Mouse (Mus musculus) limb, embryonic 14.5 days (tissue): ENCODE results near the gene Mef2c. TPM values are rescaled to one million over a fixed set of nuclear protein-coding genes. Genes with fewer than 3 reads are reported as not detected.
A peak's percentile ranks its signal among the peaks of the same experiment; 100 is the strongest.

Experiments used
- ATAC-seq: fragments of 200-750 bp; cut with Nextera tagmentation; 2 replicates; pipeline ENCODE4 v1.8.0; 2017; ENCODE audit warnings: low read depth, moderate number of reproducible peaks, moderate TSS enrichment; ENCODE audit not compliant: low FRiP score
- DNase-seq: peaks from one replicate; pipeline ENCODE4 v3.0.0-alpha.2; 2015; ENCODE audit warnings: low spot score
- H3K27ac ChIP-seq: fragments of 300-500 bp; sonication (generic); replicated peaks from 2 replicates; pipeline ENCODE4 v1.5.1; 2014; ENCODE audit warnings: low read depth, mild to moderate bottlenecking, low read length, moderate library complexity, mixed read lengths
- H3K27me3 ChIP-seq: fragments of 300-500 bp; sonication (generic); 2 replicates; pipeline ENCODE4 v1.6.1; 2014; ENCODE audit warnings: low read length, mixed read lengths; ENCODE audit not compliant: control insufficient read depth, insufficient read depth
- H3K36me3 ChIP-seq: fragments of 300-500 bp; sonication (generic); 2 replicates; pipeline ENCODE4 v1.6.1; 2014; ENCODE audit warnings: mild to moderate bottlenecking, low read length, moderate library complexity, mixed read lengths; ENCODE audit not compliant: control insufficient read depth, insufficient read depth
- H3K4me1 ChIP-seq: fragments of 300-500 bp; sonication (generic); 2 replicates; pipeline ENCODE4 v1.6.1; 2014; ENCODE audit warnings: antibody characterized with exemption, low read length, mixed read lengths; ENCODE audit not compliant: control insufficient read depth, insufficient read depth
- H3K4me2 ChIP-seq: fragments of 300-500 bp; sonication (generic); replicated peaks from 2 replicates; pipeline ENCODE4 v1.6.1; 2014; ENCODE audit warnings: low read depth, mild to moderate bottlenecking, low read length, moderate library complexity; ENCODE audit not compliant: severe bottlenecking
- H3K4me3 ChIP-seq: fragments of 300-500 bp; sonication (generic); replicated peaks from 2 replicates; pipeline ENCODE4 v1.5.1; 2014; ENCODE audit warnings: low read length
- H3K9ac ChIP-seq: fragments of 300-500 bp; sonication (generic); 2 replicates; pipeline ENCODE4 v1.6.1; 2014; ENCODE audit warnings: mild to moderate bottlenecking, low read depth, low read length, moderate library complexity; ENCODE audit not compliant: severe bottlenecking
- H3K9me3 ChIP-seq: fragments of 300-500 bp; sonication (generic); 2 replicates; pipeline ENCODE4 v1.6.1; 2016; ENCODE audit warnings: low read length; ENCODE audit not compliant: control insufficient read depth
- POLR2A ChIP-seq: fragments of 200-500 bp; IDR thresholded peaks from 2 replicates; pipeline ENCODE4 v1.8.0; 2012; ENCODE audit warnings: inconsistent platforms, mild to moderate bottlenecking, moderate library complexity, borderline replicate concordance; ENCODE audit not compliant: insufficient read depth, insufficient read length; ENCODE audit errors: extremely low read depth
- WGBS: fragments of 180-500 bp; shearing (Covaris S2); extraction: QIAGEN DNeasy Blood & Tissue Kit; methylation state at CpG from one replicate; pipeline ENCODE4 v1.1.7; 2014; 5-methylcytosine and 5-hydroxymethylcytosine counted together
- polyA plus RNA-seq, 2 experiments: library from polyadenylated mRNA; depleted of rRNA in 1 of 2; stranded (reverse) in 1 of 2; unstranded in 1 of 2; fragments of >200 nt; fragmentation: Nextera tagmentation in 1 of 2; extraction: Ambion mirVana in 1 of 2; gene quantifications; 2 replicates each; pipeline versions ENCODE4 v1.2.1 to v1.2.3; 2012 to 2014

Mef2c gene
- polyA plus RNA-seq, 2 experiments = 50.0 to 158 TPM

DNA sequence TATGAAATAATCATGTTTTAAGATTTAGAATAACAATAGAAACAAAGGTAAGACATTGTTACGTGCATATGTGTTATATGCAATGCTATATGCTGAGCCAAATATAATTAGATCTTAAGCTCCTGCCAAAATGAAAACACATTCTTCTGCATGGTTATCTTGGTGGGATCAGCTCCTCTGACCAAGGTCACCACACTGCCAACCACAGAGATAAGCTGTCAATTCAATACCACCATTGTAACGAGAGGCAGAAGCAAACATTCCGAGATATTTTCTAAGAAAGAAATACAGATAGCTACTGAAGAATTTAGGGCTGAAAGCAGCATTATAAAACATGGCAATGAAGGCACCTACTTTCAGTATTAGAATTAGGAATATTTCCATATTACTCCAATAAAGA is 35.0 kb upstream of the Mef2c start:
- no peak for ATAC-seq
- Histone ChIP-seq H3K9me3 (no peaks in the 10 kb centered on the region), H3K4me2 (no peak overlapping the region), H3K27me3 (no peaks in the 10 kb centered on the region), H3K27ac (no peak overlapping the region), H3K4me3 (no peak overlapping the region), H3K36me3 (no peaks in the 10 kb centered on the region), H3K9ac (no peak overlapping the region), H3K4me1 (peaks cover 4% of the 10 kb centered on the region; the same call in 1 of the 2 replicates)
- no peak for DNase-seq
- no peak for TF ChIP-seq POLR2A
- 84% methylated on average over 3 of the region's 3 CpGs for WGBS

DNA sequence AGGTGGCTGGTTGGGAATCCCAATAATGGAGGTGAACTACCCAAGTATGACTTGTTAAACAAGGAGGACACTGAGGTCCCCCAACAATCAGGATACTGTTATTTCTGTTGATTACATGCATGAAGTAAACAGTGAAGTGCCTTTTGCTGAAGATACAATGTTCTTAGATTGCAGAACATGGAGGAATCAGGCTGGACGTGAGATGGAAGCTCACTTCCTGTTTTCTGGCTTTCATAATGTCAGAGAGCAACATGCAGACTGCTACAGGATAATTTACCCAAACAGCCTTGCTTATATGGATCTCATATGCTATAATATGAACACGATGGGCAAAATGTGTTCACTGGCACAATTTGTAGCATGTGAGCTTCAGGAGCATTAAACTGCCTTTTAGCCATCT is 30.1 kb upstream of the Mef2c start:
- 83% methylated on average over 2 of the region's 2 CpGs for WGBS
- ATAC-seq = no peak

DNA sequence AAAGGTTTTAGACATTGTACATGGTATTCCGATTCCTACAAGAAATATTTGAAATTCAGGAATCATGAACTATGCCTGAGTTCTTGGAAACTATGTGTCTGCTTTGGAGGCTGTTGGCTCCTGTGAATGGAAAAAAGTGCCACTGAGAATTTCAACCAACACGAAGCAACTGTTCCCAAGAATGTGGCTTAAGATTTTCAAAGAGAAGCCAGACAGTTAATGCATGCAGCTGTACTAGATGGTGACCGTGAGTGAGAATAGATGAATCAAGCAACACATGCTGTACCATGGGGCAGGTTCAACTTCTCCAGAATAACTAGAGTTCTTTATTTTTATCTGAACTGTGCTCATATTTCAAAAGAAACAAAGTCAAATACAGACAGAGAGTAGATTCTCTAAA is 23.4 kb upstream of the Mef2c start:
- no peak for TF ChIP-seq POLR2A
- Histone ChIP-seq H3K36me3 (no peaks in the 10 kb centered on the region), H3K27ac (no peak overlapping the region), H3K9me3 (no peaks in the 10 kb centered on the region), H3K4me3 (no peak overlapping the region), H3K27me3 (no peaks in the 10 kb centered on the region), H3K9ac (no peak overlapping the region), H3K4me2 (no peak overlapping the region), H3K4me1 (no peaks in the 10 kb centered on the region)
- ATAC-seq (peak; percentile 65; the same call in 1 of the 2 replicates), DNase-seq (peak; percentile 26)
- WGBS = 56% methylated on average over 3 of the region's 3 CpGs

More for the DNA sequence above, 30.1 kb upstream of the Mef2c start:
- no peaks in the 10 kb centered on the region for H3K36me3 ChIP-seq
- DNase-seq = no peak
- no peak overlapping the region for H3K4me2 ChIP-seq
- no peak overlapping the region for H3K9ac ChIP-seq
- no peaks in the 10 kb centered on the region for H3K27me3 ChIP-seq
- H3K9me3 ChIP-seq = no peaks in the 10 kb centered on the region
- no peaks in the 10 kb centered on the region for H3K4me1 ChIP-seq
- H3K4me3 ChIP-seq = no peak overlapping the region
- no peak for TF ChIP-seq POLR2A
- no peak overlapping the region for H3K27ac ChIP-seq

DNA sequence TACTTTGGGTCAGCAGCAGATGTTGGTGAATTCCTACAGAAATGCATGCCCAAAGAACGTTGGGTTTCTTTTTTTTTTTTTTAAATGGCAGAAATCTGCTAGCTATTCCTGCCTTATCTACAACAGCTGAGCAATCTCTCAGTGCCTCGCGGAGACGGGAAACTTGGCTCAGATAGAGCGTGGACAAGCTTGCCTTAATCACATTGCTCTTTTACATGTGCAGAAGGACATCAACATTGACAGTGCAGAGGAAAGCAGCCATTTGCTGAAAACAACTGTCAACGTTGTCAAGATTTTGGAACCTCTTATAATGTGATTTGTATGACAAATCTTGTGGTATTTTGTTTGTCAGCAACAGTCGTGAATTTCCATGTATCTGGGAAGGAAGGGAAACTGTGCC is 22.5 kb upstream of the Mef2c start:
- no peak for DNase-seq
- Histone ChIP-seq H3K4me1 (no peaks in the 10 kb centered on the region), H3K4me3 (no peak overlapping the region), H3K36me3 (no peaks in the 10 kb centered on the region), H3K27me3 (no peaks in the 10 kb centered on the region), H3K9ac (no peak overlapping the region), H3K27ac (no peak overlapping the region), H3K9me3 (no peaks in the 10 kb centered on the region), H3K4me2 (no peak overlapping the region)
- no peak for ATAC-seq
- no peak for TF ChIP-seq POLR2A
- 79% methylated on average over 7 of the region's 7 CpGs for WGBS

DNA sequence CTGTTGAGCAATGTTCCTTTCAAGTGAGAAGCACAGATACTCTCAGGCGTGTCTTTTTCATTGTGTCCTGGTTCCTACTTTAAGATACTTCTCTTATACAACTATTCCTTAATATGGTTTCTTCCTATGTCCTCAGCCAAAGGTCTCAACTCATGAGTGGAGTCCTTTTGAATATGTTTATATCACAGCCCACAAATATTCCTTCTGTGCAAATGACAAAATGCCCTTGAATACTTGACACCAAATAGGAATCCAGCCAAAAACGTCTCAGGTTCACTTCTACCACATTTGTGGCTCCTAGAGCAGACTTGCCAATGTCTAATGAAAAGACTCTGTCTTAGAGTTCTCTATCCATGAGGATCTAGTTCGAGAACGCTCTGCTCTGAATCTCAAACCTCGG is 21.7 kb upstream of the Mef2c start:
- Histone ChIP-seq H3K4me3 (no peak overlapping the region), H3K9ac (no peak overlapping the region), H3K9me3 (no peaks in the 10 kb centered on the region), H3K4me2 (no peak overlapping the region), H3K27ac (no peak overlapping the region), H3K36me3 (no peaks in the 10 kb centered on the region), H3K4me1 (no peaks in the 10 kb centered on the region), H3K27me3 (no peaks in the 10 kb centered on the region)
- no peak for TF ChIP-seq POLR2A
- WGBS = 76% methylated on average over 5 of the region's 5 CpGs
- no peak for ATAC-seq
- DNase-seq = peak; percentile 33

DNA sequence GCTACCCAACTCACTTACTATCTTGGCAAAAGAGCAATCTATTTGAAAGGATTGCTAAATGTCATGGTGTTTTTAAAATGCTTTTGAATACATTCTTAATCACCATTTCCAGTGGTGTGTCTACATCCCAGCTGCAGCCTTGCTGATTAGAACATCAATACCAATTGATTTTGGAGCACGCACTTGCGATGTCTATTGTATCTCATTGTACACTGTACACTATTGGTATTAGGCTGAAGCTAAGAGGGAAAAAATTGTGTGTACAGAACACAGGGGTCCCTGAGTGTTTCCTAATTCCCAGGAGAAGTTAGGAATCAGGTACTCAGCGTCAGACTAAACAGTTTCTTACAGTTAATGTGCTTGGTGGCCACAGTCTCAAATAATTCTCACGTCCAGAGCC is 19.6 kb upstream of the Mef2c start:
- Histone ChIP-seq H3K4me2 (no peak overlapping the region), H3K4me1 (no peaks in the 10 kb centered on the region), H3K36me3 (no peaks in the 10 kb centered on the region), H3K27ac (no peak overlapping the region), H3K4me3 (no peak overlapping the region), H3K9ac (no peak overlapping the region), H3K27me3 (no peaks in the 10 kb centered on the region), H3K9me3 (no peaks in the 10 kb centered on the region; the same call in 1 of the 2 replicates)
- 87% methylated on average over 4 of the region's 4 CpGs for WGBS
- TF ChIP-seq POLR2A = no peak
- no peak for DNase-seq
- no peak for ATAC-seq
